Mouse (Mus musculus) left cerebral cortex, adult 2 months (tissue): ENCODE measurements at regions not wholly inside any gene's neighbourhood (a gene's known extent, or its start where the extent isn't known, plus 50 kb on each side); places are given as distances from the start of the nearest gene placed in this dataset.

Experiments used
- DNase-seq, 2 experiments: peaks; one replicate each; pipeline ENCODE4 v3.0.0; 2021 to 2022; ENCODE audit warnings: low spot score in 2 of 2, mixed read lengths in 1 of 2; ENCODE audit errors: extremely low spot score in 1 of 2
- H3K27ac ChIP-seq: fragments of 200-600 bp; 2 replicates; pipeline ENCODE4 v1.8.1; 2022
- H3K4me3 ChIP-seq: fragments of 200-600 bp; 2 replicates; pipeline ENCODE4 v1.8.1; 2022
- CTCF ChIP-seq: fragments of 200-600 bp; IDR thresholded peaks from 2 replicates; pipeline ENCODE4 v1.8.1; 2022; ENCODE audit warnings: antibody characterized with exemption, mild to moderate bottlenecking, moderate library complexity
- intact Hi-C: fragments of 180-260 bp; cut with DNase I; formaldehyde crosslinking; loops from one replicate; pipeline ENCODE4 v1.15.1; 2025

DNA sequence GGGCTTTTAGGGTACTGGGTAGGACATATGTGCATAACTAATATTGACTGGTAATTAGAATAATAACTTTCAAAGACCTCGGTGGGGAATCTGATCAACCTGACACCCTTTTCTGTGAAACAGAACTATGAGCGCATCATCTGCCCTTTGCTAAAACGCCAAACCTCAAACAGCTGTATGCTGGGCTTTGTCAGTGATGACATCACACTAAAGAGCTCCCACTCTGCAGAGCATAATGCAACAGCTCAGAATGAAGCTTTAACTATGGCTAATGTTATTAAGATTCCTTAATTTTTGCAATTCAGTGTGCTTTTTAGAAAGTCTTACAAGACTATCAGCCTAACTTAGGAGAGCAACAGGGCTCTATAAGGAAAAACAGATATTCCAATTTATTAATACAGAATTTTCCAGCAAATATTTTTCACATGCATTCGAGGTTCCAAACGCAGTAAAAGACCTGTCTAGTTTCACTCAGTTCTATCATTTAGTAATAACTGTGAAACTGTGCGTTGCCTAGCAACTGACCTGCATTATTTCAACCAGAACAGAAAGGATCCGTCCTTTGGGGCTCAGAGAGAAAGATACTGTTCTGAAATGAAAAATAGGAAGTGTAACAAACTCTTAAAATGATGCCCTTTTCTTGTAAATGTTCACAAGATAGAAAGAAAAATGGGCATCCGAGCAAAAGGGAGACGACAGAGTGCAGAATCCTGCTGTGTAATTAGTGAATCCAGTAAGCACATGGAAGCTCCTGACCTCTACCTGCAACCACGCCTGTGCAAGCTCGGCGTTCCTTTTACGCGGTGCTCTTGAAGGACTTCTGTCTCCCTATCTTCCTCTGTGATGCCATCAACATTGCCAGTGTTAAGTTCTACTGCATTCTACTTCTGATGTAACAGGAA lies 242.6 kb upstream of the Ank start:
- no peak for TF ChIP-seq CTCF
- DNase-seq, result no peak
- intact Hi-C loops, result no loop called here
- Histone ChIP-seq H3K27ac (no peak overlapping the region), H3K4me3 (no peak overlapping the region)

DNA sequence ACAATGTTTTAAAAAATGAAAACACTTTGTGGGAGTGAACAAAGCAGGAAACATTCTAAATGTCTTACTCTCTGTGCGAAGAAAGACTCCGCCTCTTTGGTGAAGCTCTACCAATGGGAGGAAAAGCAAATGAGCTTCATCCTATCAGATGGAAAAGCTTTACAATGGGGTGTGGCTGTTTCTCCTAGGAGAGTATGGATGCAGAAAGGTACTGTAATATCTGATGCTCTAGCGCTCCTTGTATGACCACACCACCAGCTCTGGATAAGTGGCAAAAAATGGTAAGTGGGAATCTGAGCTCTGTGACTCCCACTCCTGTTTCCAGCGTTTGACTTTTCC lies 242.0 kb upstream of the Ank start:
- intact Hi-C loops, result no loop called here
- no peak for DNase-seq
- TF ChIP-seq CTCF, result no peak
- H3K4me3 ChIP-seq, result no peak overlapping the region
- no peak overlapping the region for H3K27ac ChIP-seq

DNA sequence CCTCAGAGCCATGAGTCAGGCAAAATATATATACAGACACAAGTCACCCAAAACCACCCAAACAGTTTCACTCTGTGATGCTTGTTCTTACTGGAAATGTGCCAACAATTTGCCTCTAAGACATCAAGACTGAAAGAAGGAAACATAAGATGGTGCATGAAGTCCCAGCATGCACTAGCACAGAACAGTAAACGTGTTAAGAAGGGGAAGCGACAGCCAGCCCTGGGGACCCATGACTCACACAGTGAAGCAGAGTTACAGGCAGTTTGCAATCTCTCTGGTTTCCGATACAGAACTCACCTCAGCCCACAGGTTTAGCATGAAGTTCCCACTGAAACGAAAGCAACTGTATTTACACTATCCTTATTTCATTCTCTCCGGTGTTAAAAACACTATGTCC lies 233.7 kb upstream of the Ank start:
- no peak overlapping the region for H3K27ac ChIP-seq
- no peak for DNase-seq
- TF ChIP-seq CTCF, result no peak
- no peak overlapping the region for H3K4me3 ChIP-seq
- intact Hi-C loops, result loop anchor here (5.0 to 10.0 kb wide), 2 partner anchors 591 to 1238 kb away; no protein-coding TSS in a partner anchor

DNA sequence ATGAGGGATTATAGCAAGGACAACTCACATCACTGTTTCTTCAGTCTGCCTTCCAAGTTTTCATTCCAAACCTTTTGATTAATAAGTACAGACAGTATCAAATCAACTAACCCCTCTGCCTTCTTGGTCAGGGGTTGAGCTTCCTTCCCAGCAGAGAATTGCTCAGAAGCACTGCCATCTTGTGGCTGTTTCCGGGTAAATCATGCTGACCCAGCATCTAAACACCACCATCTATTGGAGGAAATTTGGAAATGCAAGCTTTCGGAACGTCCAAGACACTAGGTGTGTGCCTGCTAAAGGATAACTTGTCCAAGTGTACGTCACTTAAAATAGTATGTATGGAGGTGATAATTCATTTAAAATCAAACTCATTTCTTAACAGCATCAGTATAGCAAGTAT lies 231.7 kb upstream of the Ank start:
- TF ChIP-seq CTCF, result peak; percentile 86
- Histone ChIP-seq H3K27ac (no peak overlapping the region), H3K4me3 (no peak overlapping the region)
- intact Hi-C loops, result loop anchor here (2.0 to 10.0 kb wide), 4 partner anchors 592 to 1240 kb away; no protein-coding TSS in a partner anchor
- DNase-seq, result peak; percentile 41 to 63

DNA sequence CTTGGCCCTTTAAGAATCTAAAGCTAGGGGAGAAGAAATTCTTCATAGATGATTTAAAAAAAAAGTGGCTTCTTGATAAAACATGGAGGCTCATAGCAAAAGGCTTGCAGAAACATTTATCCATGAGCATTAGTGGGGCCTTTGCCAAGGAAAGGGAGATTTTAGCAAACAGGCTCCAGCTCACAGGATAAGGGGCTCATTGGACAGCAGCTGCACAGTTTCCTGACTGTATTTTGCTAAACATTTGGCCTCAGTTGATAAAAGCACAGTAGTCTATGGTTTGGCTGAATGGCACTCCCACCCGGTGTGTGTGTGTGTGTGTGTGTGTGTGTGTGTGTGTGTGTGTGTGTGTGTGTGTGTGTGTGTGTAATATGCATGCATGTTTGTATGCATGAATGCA lies 228.2 kb upstream of the Ank start:
- intact Hi-C loops, result loop anchor here (10.0 kb wide), 1 partner anchor 1244 kb away; no protein-coding TSS in a partner anchor
- H3K27ac ChIP-seq, result no peak overlapping the region
- H3K4me3 ChIP-seq, result no peak overlapping the region
- no peak for TF ChIP-seq CTCF
- DNase-seq, result no peak

DNA sequence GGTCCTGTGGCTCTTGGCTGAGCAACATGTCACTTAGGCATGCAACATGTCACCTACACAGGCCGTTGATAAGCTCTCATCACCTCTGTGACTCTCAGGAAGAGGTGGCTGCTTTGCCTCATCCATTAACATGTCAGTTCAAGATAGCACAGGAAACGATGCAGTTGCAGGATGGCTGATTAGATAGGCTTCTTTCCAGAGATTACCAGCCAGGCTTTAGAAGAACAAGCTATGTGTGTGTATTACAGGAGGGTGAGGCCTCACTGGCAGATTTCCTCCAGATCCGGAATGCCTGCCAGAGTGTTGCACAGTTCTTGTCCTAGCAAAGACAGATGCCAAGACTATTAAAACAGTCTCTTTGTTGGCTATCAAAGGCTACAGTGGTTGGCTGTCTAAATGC lies 220.2 kb upstream of the Ank start:
- TF ChIP-seq CTCF, result no peak
- no peak overlapping the region for H3K27ac ChIP-seq
- no peak for DNase-seq
- no peak overlapping the region for H3K4me3 ChIP-seq
- intact Hi-C loops, result no loop called here

DNA sequence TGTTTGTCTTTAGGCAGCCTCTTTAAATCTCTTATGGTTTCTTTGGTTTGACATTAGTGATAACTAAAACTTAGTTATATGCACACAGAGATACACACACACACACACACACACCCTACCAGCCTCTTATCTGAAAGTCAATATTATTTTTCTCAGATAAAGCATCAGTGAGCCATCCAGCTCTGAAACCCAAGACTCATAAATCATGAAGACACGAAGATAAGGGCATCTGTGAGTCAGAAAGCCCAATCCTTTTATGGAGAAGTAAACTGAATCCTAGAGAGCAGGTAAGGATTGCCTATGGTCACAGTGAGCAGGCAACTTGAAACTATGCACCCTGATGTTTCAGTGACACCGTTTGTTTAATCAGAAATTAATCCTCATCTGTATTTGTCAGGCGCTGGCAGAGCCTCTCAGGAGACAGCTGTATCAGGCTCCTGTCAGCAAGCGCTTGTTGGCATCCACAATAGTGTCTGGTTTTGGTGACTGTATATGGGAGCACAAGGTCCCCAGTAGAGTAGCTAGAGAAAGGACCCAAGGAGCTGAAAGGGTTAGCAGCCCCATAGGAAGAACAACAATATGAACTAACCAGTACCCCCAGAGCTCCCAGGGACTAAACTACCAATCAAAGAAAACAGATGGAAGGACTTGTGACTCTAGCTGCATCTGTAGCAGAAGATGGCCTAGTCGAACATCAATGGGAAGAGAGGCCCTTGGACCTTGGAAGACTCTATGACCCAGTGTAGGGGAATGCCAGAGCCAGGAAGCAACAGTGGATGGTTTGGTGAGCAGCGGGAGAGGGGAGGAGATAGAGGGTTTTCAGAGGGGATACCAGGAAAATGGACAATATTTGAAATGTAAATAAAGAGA lies 207.3 kb upstream of the Ank start:
- intact Hi-C loops, result no loop called here
- no peak for TF ChIP-seq CTCF
- Histone ChIP-seq H3K27ac (no peak overlapping the region), H3K4me3 (no peak overlapping the region)
- DNase-seq, result no peak

DNA sequence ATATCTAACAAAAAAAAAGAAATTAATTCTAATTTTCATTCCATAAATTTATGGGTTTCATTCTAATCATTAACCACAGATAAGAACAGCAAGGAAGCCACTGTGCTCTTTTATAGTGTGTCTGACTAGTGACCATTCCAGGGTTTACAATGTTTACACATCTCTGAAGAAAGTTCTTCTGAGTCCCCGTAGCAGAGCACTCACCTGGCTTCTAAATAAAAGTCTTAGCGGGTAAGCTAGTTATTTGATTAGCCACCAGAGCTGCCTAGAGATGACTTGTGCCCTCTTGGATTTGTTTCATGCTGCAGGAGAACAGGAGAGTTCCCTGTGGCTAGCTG lies 206.7 kb upstream of the Ank start:
- no peak overlapping the region for H3K27ac ChIP-seq
- no peak for TF ChIP-seq CTCF
- no peak overlapping the region for H3K4me3 ChIP-seq
- no peak for DNase-seq
- intact Hi-C loops, result no loop called here

DNA sequence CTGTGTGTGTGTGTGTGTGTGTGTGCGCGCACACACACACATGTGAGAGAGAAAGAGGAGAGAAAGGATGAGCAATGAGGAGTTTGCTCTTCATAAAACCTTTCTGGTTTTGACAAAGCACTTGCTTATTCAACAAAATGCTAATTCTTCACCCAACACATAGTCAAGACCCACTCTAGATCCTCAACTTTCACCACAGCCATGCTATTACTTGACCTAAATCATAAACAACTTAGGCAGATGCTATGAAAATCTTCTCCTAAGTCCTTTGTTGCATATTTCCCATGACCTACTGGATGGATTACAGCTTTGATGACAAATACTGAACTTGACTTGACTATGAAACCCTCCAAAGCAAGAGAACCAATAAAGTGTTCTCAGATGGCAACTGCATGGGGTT lies 196.3 kb upstream of the Ank start:
- H3K4me3 ChIP-seq, result no peak overlapping the region
- intact Hi-C loops, result no loop called here
- no peak overlapping the region for H3K27ac ChIP-seq
- DNase-seq, result no peak
- no peak for TF ChIP-seq CTCF

DNA sequence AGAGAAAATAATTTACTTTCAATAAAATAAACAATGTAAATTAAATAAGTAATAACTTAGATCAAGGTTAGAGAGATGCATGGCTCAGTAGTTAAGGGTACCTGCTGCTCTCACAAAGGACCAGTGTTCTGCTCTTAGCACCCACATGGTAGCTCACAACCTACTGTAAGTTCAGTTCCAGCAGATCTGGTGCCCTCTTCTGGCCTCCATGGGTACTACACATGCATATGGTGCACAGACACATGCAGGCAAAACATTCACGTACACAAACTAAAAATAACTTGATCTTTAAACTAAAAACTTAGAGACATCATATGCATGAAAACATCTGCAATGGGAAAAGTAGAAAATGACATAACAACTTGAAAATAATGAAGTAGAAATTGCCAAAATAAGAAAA lies 184.2 kb upstream of the Ank start:
- no peak overlapping the region for H3K27ac ChIP-seq
- DNase-seq, result no peak
- TF ChIP-seq CTCF, result peak; percentile 3; the same call in 1 of the 2 replicates
- intact Hi-C loops, result no loop called here
- no peak overlapping the region for H3K4me3 ChIP-seq

DNA sequence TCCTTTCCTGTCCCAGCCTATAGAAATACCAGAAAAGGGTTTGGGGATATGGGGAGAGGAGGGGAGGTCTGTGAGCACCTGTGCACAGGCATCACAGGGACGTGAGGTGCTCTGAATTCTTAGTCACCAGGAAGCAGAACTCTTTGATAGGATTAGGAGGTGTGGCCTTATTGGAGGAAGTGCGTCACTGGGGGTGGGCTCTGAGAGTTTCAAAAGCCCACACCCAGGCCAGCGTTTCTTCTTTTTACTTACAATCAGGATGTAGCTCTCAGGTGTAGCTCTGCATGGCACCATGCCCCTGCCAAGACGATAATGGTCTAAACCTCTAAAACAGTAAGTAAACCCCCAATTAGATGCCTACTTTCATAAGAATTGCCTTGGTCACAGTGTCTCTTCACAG lies 162.6 kb upstream of the Ank start:
- no peak for TF ChIP-seq CTCF
- Histone ChIP-seq H3K27ac (no peak overlapping the region), H3K4me3 (no peak overlapping the region)
- no peak for DNase-seq
- intact Hi-C loops, result no loop called here

DNA sequence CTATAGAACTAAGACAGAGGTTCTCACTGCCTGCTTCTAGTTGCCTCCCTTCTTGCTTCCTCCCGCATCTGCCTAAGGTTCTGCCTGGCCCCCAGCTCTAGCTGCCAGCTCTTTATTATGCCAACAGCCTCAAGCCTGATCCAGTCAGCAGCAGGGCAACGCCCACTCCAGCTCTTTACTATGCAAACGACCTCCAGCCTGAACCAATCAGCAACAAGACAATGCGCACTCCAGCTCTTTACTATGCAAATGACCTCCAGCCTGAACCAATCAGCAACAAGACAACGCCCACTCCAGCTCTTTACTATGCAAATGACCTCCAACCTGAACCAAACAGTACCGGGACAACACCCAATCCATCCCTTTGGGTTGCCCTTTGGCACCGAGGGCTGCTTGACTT lies 162.2 kb upstream of the Ank start:
- no peak overlapping the region for H3K27ac ChIP-seq
- no peak for DNase-seq
- no peak overlapping the region for H3K4me3 ChIP-seq
- intact Hi-C loops, result no loop called here
- no peak for TF ChIP-seq CTCF
